In genomic region chr13:78210748-78211089, GRCm38 (mm10) we compare ENCODE assay signal across 8 mouse cellular contexts. TPM values are rescaled to one million over a fixed set of nuclear protein-coding genes. Genes with fewer than 3 reads are reported as not detected.
DNase-seq lines count a peak whose midpoint lies in the region; ATAC-seq and TF ChIP-seq lines count a peak whose summit lies in the region.

No protein-coding gene starts in this region.

- no peak overlapping the region for H3K27ac ChIP-seq in ES-Bruce4 (ENCODE audit: insufficient read depth, low read length)
- peak overlapping the region; percentile 89 for H3K27ac ChIP-seq in forebrain, embryonic 14.5 days (ENCODE audit: low read depth, low read length)
- H3K27ac ChIP-seq in liver, embryonic 12.5 days, result no peak overlapping the region

- TF ChIP-seq POLR2A in ES-Bruce4 (IDR thresholded peaks at IDR 0.05; ENCODE audit: insufficient read depth, low read length), result no peak

- no peak for TF ChIP-seq EP300 in ES-Bruce4 (IDR thresholded peaks at IDR 0.05; ENCODE audit: insufficient read depth, low read depth, low read length)

- 9% methylated on average over 13 of the region's 13 CpGs for whole genome bisulfite sequencing in forebrain, embryonic 14.5 days
- WGBS in liver, embryonic 12.5 days (ENCODE audit: insufficient replicate concordance), result 9% methylated on average over 13 of the region's 13 CpGs

- H3K27me3 ChIP-seq in ES-Bruce4 (ENCODE audit: control insufficient read depth, insufficient read depth, low read length, poor library complexity, severe bottlenecking), result peaks cover 17% of the 10 kb centered on the region
- no peaks in the 10 kb centered on the region; the same call in 1 of the 2 replicates for H3K27me3 ChIP-seq in forebrain, embryonic 14.5 days (replicated peaks; ENCODE audit: control insufficient read depth, insufficient read depth, low read length)
- H3K27me3 ChIP-seq in liver, embryonic 12.5 days (replicated peaks), result peaks cover 74% of the 10 kb centered on the region

- H3K9ac ChIP-seq in ES-Bruce4 (ENCODE audit: low read depth, poor library complexity, severe bottlenecking), result no peak overlapping the region
- H3K9ac ChIP-seq in forebrain, embryonic 14.5 days (ENCODE audit: low read length), result peak overlapping the region; percentile 73
- no peak overlapping the region for H3K9ac ChIP-seq in liver, embryonic 12.5 days

- peak; percentile 35 for ATAC-seq in forebrain, embryonic 14.5 days
- no peak for ATAC-seq in liver, embryonic 12.5 days

- no peaks in the 10 kb centered on the region for H3K36me3 ChIP-seq in ES-Bruce4 (ENCODE audit: control insufficient read depth, insufficient read depth, low read length, poor library complexity, severe bottlenecking)
- H3K36me3 ChIP-seq in forebrain, embryonic 14.5 days (ENCODE audit: control insufficient read depth, insufficient read depth, low read length), result no peaks in the 10 kb centered on the region
- H3K36me3 ChIP-seq in liver, embryonic 12.5 days, result no peaks in the 10 kb centered on the region

- no peaks in the 10 kb centered on the region for H3K9me3 ChIP-seq in ES-Bruce4 (replicated peaks; ENCODE audit: control insufficient read depth, insufficient read depth, low read length, poor library complexity, severe bottlenecking)
- no peaks in the 10 kb centered on the region for H3K9me3 ChIP-seq in forebrain, embryonic 14.5 days (replicated peaks; ENCODE audit: control insufficient read depth, low read length)
- H3K9me3 ChIP-seq in liver, embryonic 12.5 days (replicated peaks), result no peaks in the 10 kb centered on the region

- peak; percentile 51 for DNase-seq in embryo, embryonic 11 days
- DNase-seq in embryo, embryonic 9.5 days (ENCODE audit: extremely low spot score), result no peak
- no peak for DNase-seq in forebrain, embryonic 14.5 days (ENCODE audit: low spot score)
- no peak for DNase-seq in yolk sac, embryonic 10.5 days (ENCODE audit: low spot score)
- DNase-seq in urinary bladder, postnatal 36 days (ENCODE audit: low spot score in 2 of 2), result no peak
- DNase-seq in gastrocnemius, postnatal 10 days, result no peak

- TF ChIP-seq CTCF in ES-Bruce4 (IDR thresholded peaks at IDR 0.05; ENCODE audit: low read depth, low read length), result no peak

- H3K4me3 ChIP-seq in ES-Bruce4 (ENCODE audit: low read depth, low read length), result peak overlapping the region; percentile 28; the same call in 1 of the 2 replicates
- H3K4me3 ChIP-seq in forebrain, embryonic 14.5 days (ENCODE audit: low read depth, low read length), result peak overlapping the region; percentile 34
- H3K4me3 ChIP-seq in liver, embryonic 12.5 days, result no peak overlapping the region

- H3K4me1 ChIP-seq in ES-Bruce4 (ENCODE audit: control insufficient read depth, insufficient read depth, low read length), result no peaks in the 10 kb centered on the region
- peaks cover 27% of the 10 kb centered on the region for H3K4me1 ChIP-seq in forebrain, embryonic 14.5 days (ENCODE audit: control insufficient read depth, insufficient read depth, low read length)
- H3K4me1 ChIP-seq in liver, embryonic 12.5 days, result no peaks in the 10 kb centered on the region

- H3K4me2 ChIP-seq in forebrain, embryonic 14.5 days (ENCODE audit: low read length), result peak overlapping the region; percentile 81
- H3K4me2 ChIP-seq in liver, embryonic 12.5 days, result peak overlapping the region; percentile 41; the same call in 1 of the 2 replicates

RNA-seq across cellular contexts. Expression of gene Nr2f1, which starts 11.2 kb away (rescaled TPM):
- polyA plus RNA-seq in ES-Bruce4 (2011; ENCODE audit: insufficient read depth, insufficient read length, low read depth, missing spikeins), result not detected in 2 replicates
- 75.7 and 82.0 TPM in 2 replicates for polyA plus RNA-seq in forebrain, embryonic 14.5 days (2014; fragmentation: Nextera tagmentation; extraction: Ambion mirVana)
- 1.5 and 1.7 TPM in 2 replicates for polyA plus RNA-seq in liver, embryonic 12.5 days (2016; fragmentation: Nextera tagmentation; extraction: Ambion mirVana)
- total RNA-seq in gastrocnemius, postnatal 10 days (2021), result 1 to 10 TPM; 3.0 to 3.3 TPM

Comparison
In these comparisons a context has a peak if more than half of its experiments do, and no peak if none do; other contexts are left out.
1. RNA of gene Nr2f1, which starts 11.2 kb away (polyA plus RNA-seq): 75.7 to 82.0 TPM in forebrain, embryonic 14.5 days; 1.5 to 1.7 TPM in liver, embryonic 12.5 days and not detected in ES-Bruce4; every median in the first group is over 10 times any median in the second.